ENCODE assay signal across 26 mouse cellular contexts in the genomic region with DNA sequence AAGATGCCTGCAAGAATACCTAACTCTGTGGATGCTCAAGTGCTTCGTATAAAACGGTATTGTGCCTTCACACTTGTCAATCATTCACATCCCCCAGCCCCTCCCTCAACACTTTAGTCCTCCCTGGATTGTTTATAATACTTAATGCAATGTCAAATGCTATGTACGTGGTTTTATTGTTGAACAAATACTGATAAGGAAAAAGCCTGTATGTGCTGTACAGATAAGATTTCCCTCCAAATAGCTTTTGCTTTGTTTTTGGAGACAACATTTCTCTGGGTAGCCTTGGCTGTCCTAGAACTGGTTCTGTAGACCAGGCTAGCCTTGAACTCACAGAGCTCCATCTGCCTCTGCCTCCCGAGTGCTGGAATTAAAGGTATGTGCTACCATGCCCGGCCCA.
"Had no signal": no experiment of that assay in that cellular context is flagged by ENCODE, and none has a peak within 500 bp of the region (broad histone marks: within the 10 kb centered on the region; RNA-seq: fewer than 3 reads in every experiment).

No protein-coding gene starts in this region.

- H3K9me3 ChIP-seq: heart, embryonic 10.5 days; heart, embryonic 12.5 days; hindbrain, embryonic 10.5 days; hindbrain, embryonic 12.5 days; intestine, embryonic 15.5 days; kidney, embryonic 15.5 days; limb, embryonic 13.5 days; limb, embryonic 15.5 days; liver, embryonic 12.5 days had no signal

- H3K4me2 ChIP-seq: heart, embryonic 12.5 days; hindbrain, embryonic 12.5 days; hindbrain, embryonic 14.5 days; intestine, embryonic 15.5 days; kidney, embryonic 15.5 days; limb, embryonic 13.5 days; limb, embryonic 15.5 days; liver, embryonic 12.5 days had no signal

- H3K4me3 ChIP-seq: heart, embryonic 10.5 days; heart, embryonic 12.5 days; hindbrain, embryonic 10.5 days; hindbrain, embryonic 12.5 days; intestine, embryonic 15.5 days; kidney, embryonic 15.5 days; limb, embryonic 13.5 days; limb, embryonic 15.5 days; liver, embryonic 12.5 days had no signal

- DNase-seq: gastrocnemius, postnatal 10 days; gastrocnemius, postnatal 25 days; heart, adult 18-20 months; heart, postnatal 10 days; heart, postnatal 4 days; kidney, adult 18-20 months; kidney, adult 9 months; kidney, postnatal 14 days; kidney, postnatal 36 days; layer of hippocampus, adult 9-11 months; layer of hippocampus, postnatal 36 days had no signal

- H3K27me3 ChIP-seq: heart, embryonic 12.5 days; hindbrain, embryonic 12.5 days; intestine, embryonic 15.5 days; kidney, embryonic 15.5 days; limb, embryonic 13.5 days; limb, embryonic 15.5 days; liver, embryonic 12.5 days had no signal

- H3K27ac ChIP-seq: heart, embryonic 10.5 days; hindbrain, embryonic 10.5 days; hindbrain, embryonic 12.5 days; hindbrain, embryonic 14.5 days; intestine, embryonic 15.5 days; kidney, embryonic 15.5 days; kidney, postnatal 0 days; limb, embryonic 13.5 days; limb, embryonic 15.5 days; liver, embryonic 12.5 days; liver, embryonic 14.5 days had no signal

- H3K36me3 ChIP-seq: heart, embryonic 10.5 days; heart, embryonic 12.5 days; hindbrain, embryonic 12.5 days; intestine, embryonic 15.5 days; kidney, embryonic 15.5 days; limb, embryonic 13.5 days; limb, embryonic 15.5 days; liver, embryonic 12.5 days had no signal

- H3K9ac ChIP-seq: heart, embryonic 12.5 days; hindbrain, embryonic 12.5 days; hindbrain, embryonic 14.5 days; intestine, embryonic 15.5 days; kidney, embryonic 15.5 days; limb, embryonic 13.5 days; limb, embryonic 15.5 days; liver, embryonic 12.5 days; liver, embryonic 14.5 days had no signal

- ATAC-seq: hindbrain, embryonic 16.5 days; inflammation-experienced regulatory T-cells, adult 6 months; intestine, embryonic 15.5 days; intestine, postnatal 0 days; liver, embryonic 12.5 days had no signal
